Mouse (Mus musculus): Measurements from ENCODE around the gene Loxl4.

- no peak for TF ChIP-seq EP300 (IDR thresholded peaks at IDR 0.05; ENCODE audit: low read length)
- no peak for TF ChIP-seq POLR2A (IDR thresholded peaks at IDR 0.05; ENCODE audit: low read depth, low read length)
- TF ChIP-seq E2F4 (IDR thresholded peaks at IDR 0.05; ENCODE audit: insufficient replicate concordance, low read depth, low read length) = no peak
- TF ChIP-seq ZC3H11A (IDR thresholded peaks at IDR 0.05; ENCODE audit: low read depth, low read length) = no peak
- TF ChIP-seq NRF1 (IDR thresholded peaks at IDR 0.05; ENCODE audit: low read depth, low read length) = no peak
- no peak for TF ChIP-seq MYC (IDR thresholded peaks at IDR 0.05; ENCODE audit: low read depth, low read length)
- no peak for TF ChIP-seq JUND (conservative IDR thresholded peaks at IDR 0.05; ENCODE audit: low read depth, low read length)
- TF ChIP-seq MAZ (IDR thresholded peaks at IDR 0.05; ENCODE audit: low read depth, low read length) = no peak
- TF ChIP-seq RAD21 (IDR thresholded peaks at IDR 0.05; ENCODE audit: low read depth, low read length) = no peak
- no peak for TF ChIP-seq GABPA (IDR thresholded peaks at IDR 0.05; ENCODE audit: insufficient replicate concordance, low read depth, low read length)
- TF ChIP-seq ZNF384 (IDR thresholded peaks at IDR 0.05; ENCODE audit: low read depth, low read length) = no peak
- no peak for TF ChIP-seq CTCF (conservative IDR thresholded peaks at IDR 0.05 in 1 of 2, IDR thresholded peaks at IDR 0.05 in 1 of 2; ENCODE audit: low read depth in 2 of 2, low read length in 2 of 2)
- no peak for TF ChIP-seq BHLHE40 (IDR thresholded peaks at IDR 0.05; ENCODE audit: low read depth, low read length)
These were observed 10.0 kb downstream of the Loxl4 start for GRCm38 (mm10) chr19:42602576-42602975.
